Mouse (Mus musculus): Measurements from ENCODE around the gene Gm49384.

- no peak for TF ChIP-seq GATA1 (IDR thresholded peaks at IDR 0.05; ENCODE audit: borderline replicate concordance, low read length)
- no peak for TF ChIP-seq CTCF (IDR thresholded peaks at IDR 0.05; ENCODE audit: low read depth, low read length)
- TF ChIP-seq TAL1 (conservative IDR thresholded peaks at IDR 0.05; ENCODE audit: low read depth, low read length) = no peak
- TF ChIP-seq POLR2AphosphoS5 (IDR thresholded peaks at IDR 0.05; ENCODE audit: insufficient replicate concordance, low read depth, low read length) = no peak
- no peak for TF ChIP-seq GATA2 (IDR thresholded peaks at IDR 0.05; ENCODE audit: borderline replicate concordance, low read depth, low read length)
Measured at GRCm38 (mm10) chr12:69213186-69213777, 9.2 kb upstream of the Gm49384 start.
